Mouse (Mus musculus) C2C12 (cell line): Measurements from ENCODE around the gene Klf12.

Experiments
- CEBPB ChIP-seq: IDR thresholded peaks from one replicate; pipeline ENCODE4 v1.6.1; 2011; ENCODE audit warnings: low read depth, mild to moderate bottlenecking, control low read depth, moderate library complexity
- CTCF ChIP-seq: IDR thresholded peaks from one replicate; pipeline ENCODE4 v1.5.1; 2011; ENCODE audit not compliant: control insufficient read depth, insufficient read depth, insufficient read length

- TF ChIP-seq CTCF (no peak), CEBPB (no peak)
These were observed 579 bp upstream of the Klf12 start for GRCm38 (mm10) chr14:100284861-100285655.
